Mouse (Mus musculus): ENCODE results near the gene Lrrk1. TPM values are rescaled to one million over a fixed set of nuclear protein-coding genes. Genes with fewer than 3 reads are reported as not detected.

Lrrk1 gene
- total RNA-seq (2014; rRNA removed) (3.0 and 3.8 TPM in 2 replicates), polyA plus RNA-seq (2015; fragmentation: Nextera tagmentation; extraction: Ambion mirVana) (2.1 and 2.2 TPM in 2 replicates)

- peak; percentile 38 for TF ChIP-seq CTCF (IDR thresholded peaks at IDR 0.05)
- no peak within 1 kb of the TSS for H3K27ac ChIP-seq (ENCODE audit: low read depth, low read length)
These were observed at the start of gene Lrrk1 for GRCm38 (mm10) chr7:66387813-66388521. Lrrk1 (minus strand) TSS chr7:66388350.

DNA sequence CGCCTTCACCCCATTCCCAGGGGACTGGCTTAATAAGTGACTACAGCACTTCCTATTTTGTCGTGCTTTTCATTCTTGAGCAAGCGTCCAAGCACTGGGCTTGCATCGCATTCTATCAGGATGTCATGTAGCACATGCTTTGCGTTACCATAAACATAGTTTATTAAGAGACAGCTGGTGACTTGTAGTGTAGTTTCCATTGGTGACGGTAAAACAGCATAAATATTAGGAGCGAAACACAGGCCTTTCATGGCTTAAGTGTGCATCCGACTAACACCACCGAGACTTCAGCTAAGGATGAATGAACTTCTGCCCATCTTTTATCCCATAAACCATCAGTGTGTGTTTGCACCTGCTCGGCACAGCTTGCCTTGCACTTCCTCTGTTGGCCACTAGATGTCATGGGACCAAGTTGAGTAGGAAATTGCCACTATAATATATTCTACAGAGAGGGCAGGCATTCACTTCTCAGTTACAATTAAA is 46.3 kb upstream of the Lrrk1 start:
- Histone ChIP-seq H3K4me1 (ENCODE audit: insufficient read depth, low read length) (no peaks in the 10 kb centered on the region), H3K9ac (replicated peaks; ENCODE audit: low read length, poor library complexity, severe bottlenecking) (no peak overlapping the region), H3K4me2 (ENCODE audit: low read depth, low read length, poor library complexity, severe bottlenecking) (no peak overlapping the region), H3K27me3 (ENCODE audit: insufficient read depth, low read length) (no peaks in the 10 kb centered on the region; the same call in none of the 2 replicates), H3K27ac (ENCODE audit: low read depth, low read length) (no peak overlapping the region), H3K36me3 (ENCODE audit: insufficient read depth, low read length) (no peaks in the 10 kb centered on the region), H3K9me3 (ENCODE audit: low read length) (no peaks in the 10 kb centered on the region), H3K4me3 (ENCODE audit: low read depth, low read length) (no peak overlapping the region)
- ATAC-seq (ENCODE audit: low FRiP score) (no peak), DNase-seq (ENCODE audit: low spot score) (peak; percentile 54)
- WGBS, result 46% methylated on average over 10 of the region's 10 CpGs
- TF ChIP-seq CTCF (IDR thresholded peaks at IDR 0.05), result peak; percentile 95

More at GRCm38 (mm10) chr7:66387813-66388521, at the start of gene Lrrk1:
- H3K9ac ChIP-seq (replicated peaks; ENCODE audit: low read length, poor library complexity, severe bottlenecking), result peak within 1 kb of the TSS; percentile 61
- peaks cover 8% of the 10 kb centered on the region; the same call in 1 of the 2 replicates for H3K27me3 ChIP-seq (ENCODE audit: insufficient read depth, low read length)
- peaks cover 6% of the 10 kb centered on the region; the same call in 1 of the 2 replicates for H3K4me1 ChIP-seq (ENCODE audit: insufficient read depth, low read length)
- no peaks in the 10 kb centered on the region for H3K36me3 ChIP-seq (ENCODE audit: insufficient read depth, low read length)
- ATAC-seq (ENCODE audit: low FRiP score), result peak; percentile 54
- H3K9me3 ChIP-seq (ENCODE audit: low read length), result no peaks in the 10 kb centered on the region
- H3K4me2 ChIP-seq (ENCODE audit: low read depth, low read length, poor library complexity, severe bottlenecking), result peak within 1 kb of the TSS; percentile 99
- H3K4me3 ChIP-seq (ENCODE audit: low read depth, low read length), result peak within 1 kb of the TSS; percentile 52
- DNase-seq (ENCODE audit: low spot score), result no peak
- under 1% methylated on average over 64 of the region's 70 CpGs for WGBS

- no peak for TF ChIP-seq CTCF (IDR thresholded peaks at IDR 0.05)
- Histone ChIP-seq H3K9ac (replicated peaks; ENCODE audit: low read length, poor library complexity, severe bottlenecking) (0 out of 2 replicates have a peak within 1 kb of the TSS, but pooled peaks have one; percentile 24), H3K4me3 (ENCODE audit: low read depth, low read length) (peak within 1 kb of the TSS; percentile 43), H3K4me1 (ENCODE audit: insufficient read depth, low read length) (no peaks in the 10 kb centered on the region), H3K36me3 (ENCODE audit: insufficient read depth, low read length) (no peaks in the 10 kb centered on the region), H3K4me2 (ENCODE audit: low read depth, low read length, poor library complexity, severe bottlenecking) (peak within 1 kb of the TSS; percentile 89), H3K27me3 (ENCODE audit: insufficient read depth, low read length) (peaks cover 40% of the 10 kb centered on the region), H3K9me3 (ENCODE audit: low read length) (no peaks in the 10 kb centered on the region), H3K27ac (ENCODE audit: low read depth, low read length) (no peak within 1 kb of the TSS)
- under 1% methylated on average over 49 of the region's 56 CpGs for WGBS
- no peak for DNase-seq (ENCODE audit: low spot score)
- peak; percentile 44; the same call in 1 of the 2 replicates for ATAC-seq (ENCODE audit: low FRiP score)
These were observed 39.4 kb upstream of the Lrrk1 start, which contains the start of gene Aldh1a3 for GRCm38 (mm10) chr7:66427437-66428161. Aldh1a3 (minus strand) TSS chr7:66427517.

DNA sequence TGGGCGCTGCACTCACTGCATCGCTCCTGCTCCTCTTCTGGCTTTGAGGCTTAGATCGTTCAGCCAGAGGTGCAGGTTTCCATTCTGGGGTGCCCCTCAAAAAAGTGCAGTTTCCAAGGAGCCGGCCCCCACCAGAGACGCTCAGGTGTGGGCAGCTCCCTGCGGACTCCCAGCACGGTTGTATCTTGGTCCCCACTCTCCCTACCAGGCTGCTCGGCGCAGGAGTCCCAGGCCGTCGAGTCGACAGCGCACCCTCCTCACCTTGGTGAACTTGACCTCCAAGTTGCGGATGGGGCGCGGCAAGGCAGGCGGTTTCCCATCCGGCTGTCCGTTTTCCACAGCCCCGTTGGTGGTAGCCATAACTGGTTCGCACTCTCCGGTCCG is 38.9 kb upstream of the Lrrk1 start:
- Histone ChIP-seq H3K4me3 (ENCODE audit: low read depth, low read length) (peak overlapping the region; percentile 43), H3K4me2 (ENCODE audit: low read depth, low read length, poor library complexity, severe bottlenecking) (peak overlapping the region; percentile 89), H3K36me3 (ENCODE audit: insufficient read depth, low read length) (no peaks in the 10 kb centered on the region), H3K27me3 (ENCODE audit: insufficient read depth, low read length) (peaks cover 40% of the 10 kb centered on the region), H3K9ac (replicated peaks; ENCODE audit: low read length, poor library complexity, severe bottlenecking) (0 out of 2 replicates have a peak overlapping the region, but pooled peaks have one; percentile 24), H3K4me1 (ENCODE audit: insufficient read depth, low read length) (no peaks in the 10 kb centered on the region), H3K27ac (ENCODE audit: low read depth, low read length) (no peak overlapping the region), H3K9me3 (ENCODE audit: low read length) (no peaks in the 10 kb centered on the region)
- 1% methylated on average over 23 of the region's 23 CpGs for WGBS
- ATAC-seq (ENCODE audit: low FRiP score) (peak; percentile 23; the same call in 1 of the 2 replicates), DNase-seq (ENCODE audit: low spot score) (no peak)
- no peak for TF ChIP-seq CTCF (IDR thresholded peaks at IDR 0.05)

- WGBS, result 81% methylated on average over 8 of the region's 8 CpGs
- H3K36me3 ChIP-seq (ENCODE audit: insufficient read depth, low read length), result no peaks in the 10 kb centered on the region
- no peaks in the 10 kb centered on the region for H3K9me3 ChIP-seq (ENCODE audit: low read length)
- H3K27me3 ChIP-seq (ENCODE audit: insufficient read depth, low read length), result peaks cover 21% of the 10 kb centered on the region
- no peak overlapping the region for H3K4me2 ChIP-seq (ENCODE audit: low read depth, low read length, poor library complexity, severe bottlenecking)
- no peak for ATAC-seq (ENCODE audit: low FRiP score)
- H3K27ac ChIP-seq (ENCODE audit: low read depth, low read length), result no peak overlapping the region
- DNase-seq (ENCODE audit: low spot score), result no peak
- H3K4me3 ChIP-seq (ENCODE audit: low read depth, low read length), result no peak overlapping the region
- no peak overlapping the region for H3K9ac ChIP-seq (replicated peaks; ENCODE audit: low read length, poor library complexity, severe bottlenecking)
- no peak for TF ChIP-seq CTCF (IDR thresholded peaks at IDR 0.05)
- no peaks in the 10 kb centered on the region for H3K4me1 ChIP-seq (ENCODE audit: insufficient read depth, low read length)
These were observed 33.8 kb upstream of the Lrrk1 start for GRCm38 (mm10) chr7:66421903-66422302.
